In genomic region chrX:8206015-8206693, GRCm38 (mm10) we compare ENCODE assay signal across 8 mouse cellular contexts. TPM values are rescaled to one million over a fixed set of nuclear protein-coding genes. Genes with fewer than 3 reads are reported as not detected.
A peak's percentile ranks its signal among the peaks of the same experiment; 100 is the strongest.
DNase-seq lines count a peak whose midpoint lies in the region; ATAC-seq and TF ChIP-seq lines count a peak whose summit lies in the region.

Gene Porcn (minus strand): TSS chrX:8206525.

- no peaks in the 10 kb centered on the region for H3K9me3 ChIP-seq in CH12.LX (replicated peaks; ENCODE audit: low read length)
- no peaks in the 10 kb centered on the region; the same call in 1 of the 2 replicates for H3K9me3 ChIP-seq in heart, embryonic 12.5 days (replicated peaks)
- no peaks in the 10 kb centered on the region for H3K9me3 ChIP-seq in kidney, postnatal 0 days (replicated peaks; ENCODE audit: low read length)
- H3K9me3 ChIP-seq in liver, embryonic 12.5 days (replicated peaks) = no peaks in the 10 kb centered on the region
- H3K9me3 ChIP-seq in stomach, embryonic 16.5 days (replicated peaks; ENCODE audit: control insufficient read depth, low read length) = no peaks in the 10 kb centered on the region

- DNase-seq in CH12.LX (ENCODE audit: extremely low read depth) = no peak
- DNase-seq in c-Kit-positive CD71-negative TER-119-negative erythroid progenitor cells, embryonic 14.5 days (ENCODE audit: low read depth) = peak; percentile 29
- peak; percentile 26 for DNase-seq in fibroblast of lung, adult 2 months (ENCODE audit: low read depth)
- DNase-seq in kidney, postnatal 0 days (ENCODE audit: low spot score) = peak; percentile 82
- DNase-seq in neural tube, embryonic 10.5 days (ENCODE audit: extremely low spot score, low spot score) = peak; percentile 76

- H3K4me1 ChIP-seq in CH12.LX (ENCODE audit: control insufficient read depth in 1 of 2, insufficient read depth in 2 of 2) = no peaks in the 10 kb centered on the region
- H3K4me1 ChIP-seq in heart, embryonic 12.5 days (replicated peaks) = no peaks in the 10 kb centered on the region
- H3K4me1 ChIP-seq in kidney, postnatal 0 days (replicated peaks; ENCODE audit: insufficient read depth, low read length) = no peaks in the 10 kb centered on the region
- peaks cover 7% of the 10 kb centered on the region; the same call in 1 of the 2 replicates for H3K4me1 ChIP-seq in liver, embryonic 12.5 days
- no peaks in the 10 kb centered on the region for H3K4me1 ChIP-seq in stomach, embryonic 16.5 days (ENCODE audit: control insufficient read depth, insufficient read depth, low read length)

- H3K27me3 ChIP-seq in CH12.LX (replicated peaks) = peaks cover 43% of the 10 kb centered on the region
- H3K27me3 ChIP-seq in heart, embryonic 12.5 days (replicated peaks) = no peaks in the 10 kb centered on the region
- no peaks in the 10 kb centered on the region for H3K27me3 ChIP-seq in kidney, postnatal 0 days (ENCODE audit: insufficient read depth, low read length)
- H3K27me3 ChIP-seq in liver, embryonic 12.5 days (replicated peaks) = peaks cover 37% of the 10 kb centered on the region
- H3K27me3 ChIP-seq in stomach, embryonic 16.5 days (ENCODE audit: control insufficient read depth, insufficient read depth, low read length) = no peaks in the 10 kb centered on the region

- TF ChIP-seq RAD21 in CH12.LX (IDR thresholded peaks at IDR 0.05; ENCODE audit: low read depth, low read length) = no peak

- WGBS in heart, embryonic 12.5 days = 9% methylated on average over 45 of the region's 46 CpGs
- 23% methylated on average over 46 of the region's 46 CpGs for WGBS in kidney, postnatal 0 days
- 9% methylated on average over 41 of the region's 46 CpGs for WGBS in liver, embryonic 12.5 days (ENCODE audit: insufficient replicate concordance)
- WGBS in stomach, embryonic 16.5 days = 10% methylated on average over 38 of the region's 46 CpGs

- H3K4me3 ChIP-seq in CH12.LX (replicated peaks in 1 of 3; ENCODE audit: low read depth in 2 of 3, low read length in 2 of 3, poor library complexity in 1 of 3) = peak within 1 kb of the TSS in 1 of 3 experiments; percentile 45
- H3K4me3 ChIP-seq in heart, embryonic 12.5 days = peak within 1 kb of the TSS; percentile 54
- peak within 1 kb of the TSS; percentile 45 for H3K4me3 ChIP-seq in kidney, postnatal 0 days (replicated peaks; ENCODE audit: low read depth, low read length)
- peak within 1 kb of the TSS; percentile 50 for H3K4me3 ChIP-seq in liver, embryonic 12.5 days
- peak within 1 kb of the TSS; percentile 55 for H3K4me3 ChIP-seq in stomach, embryonic 16.5 days (replicated peaks; ENCODE audit: low read length)

- no peaks in the 10 kb centered on the region for H3K79me2 ChIP-seq in CH12.LX (replicated peaks; ENCODE audit: control insufficient read depth, extremely low read depth, insufficient read depth, poor library complexity, severe bottlenecking)

- TF ChIP-seq CTCF in CH12.LX (conservative IDR thresholded peaks at IDR 0.05 in 1 of 2, IDR thresholded peaks at IDR 0.05 in 1 of 2; ENCODE audit: low read depth in 2 of 2, low read length in 2 of 2) = no peak
- TF ChIP-seq CTCF in kidney, postnatal 0 days (IDR thresholded peaks at IDR 0.05; ENCODE audit: low read depth) = no peak

- peak within 1 kb of the TSS; percentile 87 for H3K4me2 ChIP-seq in CH12.LX (ENCODE audit: insufficient read depth, low read depth, poor library complexity, severe bottlenecking)
- peak within 1 kb of the TSS; percentile 83 for H3K4me2 ChIP-seq in heart, embryonic 12.5 days
- peak within 1 kb of the TSS; percentile 62 for H3K4me2 ChIP-seq in kidney, postnatal 0 days (ENCODE audit: low read length)
- H3K4me2 ChIP-seq in liver, embryonic 12.5 days = peak within 1 kb of the TSS; percentile 71
- peak within 1 kb of the TSS; percentile 62 for H3K4me2 ChIP-seq in stomach, embryonic 16.5 days (ENCODE audit: low read depth, low read length)

- no peaks in the 10 kb centered on the region for H3K36me3 ChIP-seq in CH12.LX (replicated peaks in 1 of 2; ENCODE audit: control insufficient read depth in 1 of 2, insufficient read depth in 1 of 2, low read length in 1 of 2)
- H3K36me3 ChIP-seq in heart, embryonic 12.5 days = no peaks in the 10 kb centered on the region
- H3K36me3 ChIP-seq in kidney, postnatal 0 days (ENCODE audit: insufficient read depth, low read length) = no peaks in the 10 kb centered on the region
- H3K36me3 ChIP-seq in liver, embryonic 12.5 days = no peaks in the 10 kb centered on the region
- H3K36me3 ChIP-seq in stomach, embryonic 16.5 days (ENCODE audit: control insufficient read depth, insufficient read depth, low read length) = no peaks in the 10 kb centered on the region

- dilution Hi-C loops in CH12.LX (cut with MboI; ENCODE audit: extremely low pct_ligation_motif_present, extremely low pct_unique_long_range_greater_than_20kb, low sequenced_read_pairs) = no loop called here

- 0 out of 2 replicates have a peak, but pooled peaks have one; percentile 18 for TF ChIP-seq POLR2A in CH12.LX (IDR thresholded peaks at IDR 0.05; ENCODE audit: low read depth, low read length)

- TF ChIP-seq EP300 in CH12.LX (IDR thresholded peaks at IDR 0.05; ENCODE audit: low read length) = no peak

- peak; percentile 87 for ATAC-seq in heart, embryonic 12.5 days (ENCODE audit: insufficient number of reproducible peaks, low FRiP score)
- ATAC-seq in kidney, postnatal 0 days (replicated peaks; ENCODE audit: low FRiP score, low read depth) = peak; percentile 93
- ATAC-seq in liver, embryonic 12.5 days = peak; percentile 88
- peak; percentile 92 for ATAC-seq in stomach, embryonic 16.5 days (ENCODE audit: insufficient read depth, low FRiP score)

- in situ Hi-C loops in CH12.LX (cut with MboI; ENCODE audit: low pct_ligation_motif_present, low pct_unique_long_range_greater_than_20kb, low sequenced_read_pairs) = no loop called here

- peak within 1 kb of the TSS; percentile 39 for H3K9ac ChIP-seq in CH12.LX (ENCODE audit: insufficient read depth, low read depth)
- H3K9ac ChIP-seq in heart, embryonic 12.5 days = peak within 1 kb of the TSS; percentile 75
- H3K9ac ChIP-seq in kidney, postnatal 0 days (ENCODE audit: low read depth, low read length) = peak within 1 kb of the TSS; percentile 48; the same call in 1 of the 2 replicates
- peak within 1 kb of the TSS; percentile 64 for H3K9ac ChIP-seq in liver, embryonic 12.5 days
- H3K9ac ChIP-seq in stomach, embryonic 16.5 days (ENCODE audit: low read length) = peak within 1 kb of the TSS; percentile 72

- H3K27ac ChIP-seq in CH12.LX (ENCODE audit: insufficient read depth, low read depth) = no peak within 1 kb of the TSS
- H3K27ac ChIP-seq in heart, embryonic 12.5 days (ENCODE audit: poor library complexity, severe bottlenecking) = no peak within 1 kb of the TSS
- no peak within 1 kb of the TSS for H3K27ac ChIP-seq in kidney, postnatal 0 days
- H3K27ac ChIP-seq in liver, embryonic 12.5 days = no peak within 1 kb of the TSS
- H3K27ac ChIP-seq in stomach, embryonic 16.5 days (ENCODE audit: low read length) = peak within 1 kb of the TSS; percentile 4; the same call in 1 of the 2 replicates

TF ChIP-seq in CH12.LX, 34 proteins besides CTCF, POLR2A, EP300 and RAD21:
- TF ChIP-seq ZKSCAN1 (IDR thresholded peaks at IDR 0.05; ENCODE audit: borderline replicate concordance, low read depth, low read length) (no peak), SMC3 (IDR thresholded peaks at IDR 0.05; ENCODE audit: low read depth, low read length) (no peak), MAZ (IDR thresholded peaks at IDR 0.05; ENCODE audit: low read depth, low read length) (no peak), PAX5 (IDR thresholded peaks at IDR 0.05; ENCODE audit: low read length) (no peak), POLR2AphosphoS2 (IDR thresholded peaks at IDR 0.05; ENCODE audit: low read depth, low read length) (no peak), ELF1 (IDR thresholded peaks at IDR 0.05; ENCODE audit: low read depth, low read length) (no peak), TBP (conservative IDR thresholded peaks at IDR 0.05; ENCODE audit: low read depth, low read length) (no peak), NELFE (IDR thresholded peaks at IDR 0.05; ENCODE audit: low read depth, low read length) (no peak), HCFC1 (IDR thresholded peaks at IDR 0.05; ENCODE audit: low read depth, low read length) (no peak), UBTF (IDR thresholded peaks at IDR 0.05; ENCODE audit: low read depth, low read length) (no peak), MYC (IDR thresholded peaks at IDR 0.05; ENCODE audit: low read depth, low read length) (no peak), NRF1 (IDR thresholded peaks at IDR 0.05; ENCODE audit: low read depth, low read length) (no peak), USF1 (IDR thresholded peaks at IDR 0.05; ENCODE audit: low read depth, low read length) (no peak), ZC3H11A (IDR thresholded peaks at IDR 0.05; ENCODE audit: low read depth, low read length) (no peak)

RNA-seq across cellular contexts. Expression of gene Porcn, which starts in this region (rescaled TPM):
- total RNA-seq in CH12.LX (2012; rRNA removed) (0.08 and 0.64 TPM in 2 replicates), CH12.LX (2014; rRNA removed) (not detected in 2 replicates)
- polyA plus RNA-seq in CH12.LX (2012; ENCODE audit: insufficient read length, low read depth) = not detected in 2 replicates
- 3.0 and 4.3 TPM in 2 replicates for polyA plus RNA-seq in heart, embryonic 12.5 days (2016; fragmentation: Nextera tagmentation; extraction: Ambion mirVana)
- polyA plus RNA-seq in kidney, postnatal 0 days (2015; fragmentation: Nextera tagmentation; extraction: Ambion mirVana) = 7.7 and 8.9 TPM in 2 replicates
- polyA plus RNA-seq in liver, embryonic 12.5 days (2016; fragmentation: Nextera tagmentation; extraction: Ambion mirVana) = 1.2 and 1.4 TPM in 2 replicates
- 13.8 and 15.9 TPM in 2 replicates for polyA plus RNA-seq in stomach, embryonic 16.5 days (2015; fragmentation: Nextera tagmentation; extraction: Ambion mirVana)
